Mouse (Mus musculus): Measurements from ENCODE around the gene Bpifb4.

DNA sequence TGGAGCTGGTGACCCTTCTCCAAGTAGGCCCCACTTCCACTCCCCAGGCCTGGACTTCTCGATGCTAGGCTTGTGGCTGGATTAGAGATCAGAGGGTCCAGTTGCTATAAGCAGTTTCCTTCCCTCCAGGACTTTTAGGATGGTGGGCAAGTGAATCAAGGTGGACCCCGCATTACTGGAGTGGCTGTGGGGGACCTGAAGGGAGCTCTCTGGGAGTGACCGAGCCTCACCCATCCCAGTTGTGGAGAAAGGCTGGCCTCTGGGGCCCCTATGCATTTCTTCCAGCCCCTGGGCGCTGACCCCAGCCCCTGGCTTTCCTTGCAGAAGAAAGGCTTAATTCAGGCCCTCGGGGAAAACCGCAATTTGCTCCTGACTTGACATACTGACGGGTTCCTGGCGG, 20.1 kb upstream of the Bpifb4 start, which contains the start of gene Bpifb3:
- TF ChIP-seq CTCF (IDR thresholded peaks at IDR 0.05; ENCODE audit: low read depth) (no peak), EP300 (IDR thresholded peaks at IDR 0.05; ENCODE audit: low read depth) (no peak)
